Mouse (Mus musculus): ENCODE measurements around the gene Ifnlr1. TPM values are rescaled to one million over a fixed set of nuclear protein-coding genes. Genes with fewer than 3 reads are reported as not detected.

Ifnlr1 gene
- total and polyA plus RNA-seq, 3 experiments: 0.03 TPM; not detected in 2

GRCm38 (mm10) chr4:135726416-135726815 is 40.3 kb downstream of the Ifnlr1 start:
- Histone ChIP-seq H3K79me2 (ENCODE audit: control insufficient read depth, insufficient read depth, low read length, poor library complexity) (no peaks in the 10 kb centered on the region), H3K27ac (ENCODE audit: control insufficient read depth, low read depth, low read length) (no peak overlapping the region), H3K4me3 (ENCODE audit: control insufficient read depth in 1 of 2, insufficient read depth in 1 of 2, low read depth in 2 of 2, low read length in 2 of 2) (no peak overlapping the region), H3K36me3 (ENCODE audit: control insufficient read depth in 1 of 2, insufficient read depth in 2 of 2, low read length in 2 of 2) (no peaks in the 10 kb centered on the region), H3K4me1 (ENCODE audit: control insufficient read depth in 1 of 2, insufficient read depth in 2 of 2, low read length in 2 of 2) (no peaks in the 10 kb centered on the region), H3K9ac (ENCODE audit: control insufficient read depth, low read depth, low read length, poor library complexity, severe bottlenecking) (no peak overlapping the region), H3K9me3 (replicated peaks; ENCODE audit: insufficient read depth, low read length) (no peaks in the 10 kb centered on the region), H3K27me3 (ENCODE audit: control insufficient read depth in 1 of 2, insufficient read depth in 2 of 2, low read length in 2 of 2) (peaks cover 0 to 4% of the 10 kb centered on the region in 2 experiments; a peak in 3 of 4 replicates)
- no peak for DNase-seq (ENCODE audit: low read depth, low spot score)
- TF ChIP-seq SMC3 (IDR thresholded peaks at IDR 0.05; ENCODE audit: low read depth, low read length) (no peak), ZNF384 (IDR thresholded peaks at IDR 0.05; ENCODE audit: low read depth, low read length) (no peak), RCOR1 (IDR thresholded peaks at IDR 0.05; ENCODE audit: low read depth, low read length) (no peak), ZC3H11A (IDR thresholded peaks at IDR 0.05; ENCODE audit: low read depth, low read length) (no peak), ZMIZ1 (IDR thresholded peaks at IDR 0.05; ENCODE audit: low read depth, low read length) (no peak), MAZ (IDR thresholded peaks at IDR 0.05; ENCODE audit: low read depth, low read length) (no peak), ELF1 (IDR thresholded peaks at IDR 0.05; ENCODE audit: low read depth, low read length) (no peak), ETS1 (IDR thresholded peaks at IDR 0.05; ENCODE audit: low read depth, low read length) (no peak), CHD2 (IDR thresholded peaks at IDR 0.05; ENCODE audit: low read length) (no peak)

DNA sequence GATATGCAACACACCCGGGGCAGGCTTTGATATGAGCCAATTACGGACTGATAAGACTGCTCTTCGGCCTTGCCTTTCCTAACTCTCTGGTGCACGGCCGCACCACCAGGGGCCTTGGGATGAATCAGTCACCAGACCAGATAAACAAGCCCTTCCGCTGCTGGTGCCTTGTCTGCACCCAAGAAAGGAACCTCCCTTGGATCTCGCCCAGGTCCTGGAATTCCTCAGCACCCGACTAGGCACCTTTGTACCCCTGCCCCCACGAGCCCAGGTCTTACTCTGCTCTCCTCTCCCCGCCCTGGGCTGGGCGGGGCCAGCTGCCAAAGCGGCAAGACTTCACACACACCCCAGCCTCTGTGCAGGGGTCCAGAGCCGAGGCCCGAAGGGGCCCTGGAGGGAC is 41.7 kb downstream of the Ifnlr1 start, which contains the start of gene Il22ra1:
Gene Il22ra1 (plus strand): TSS at position 356 of the 400 bp plus-strand sequence.
- peak within 1 kb of the TSS; percentile 22 to 46; a peak in 3 of 4 replicates for H3K4me3 ChIP-seq (ENCODE audit: control insufficient read depth in 1 of 2, insufficient read depth in 1 of 2, low read depth in 2 of 2, low read length in 2 of 2)

DNA sequence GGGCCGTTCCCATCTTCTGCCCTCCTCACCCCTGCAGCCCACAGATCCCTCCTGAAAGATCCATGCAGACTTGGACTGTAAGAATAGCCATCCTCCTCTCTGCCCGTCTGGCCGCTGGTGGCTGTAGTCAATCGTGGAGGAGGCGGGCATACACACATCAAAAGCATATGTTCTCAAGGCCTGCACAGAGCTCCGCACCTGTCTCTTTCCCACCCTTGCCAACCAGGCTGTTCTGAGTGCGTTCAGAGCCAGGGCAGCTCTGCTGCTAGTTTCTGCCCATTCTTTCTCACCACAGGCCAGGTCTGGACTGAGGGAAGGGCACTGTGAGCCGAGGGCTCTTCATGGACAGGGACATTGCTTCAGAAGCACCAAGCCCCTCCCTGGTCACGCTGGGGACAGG is 44.1 kb downstream of the Ifnlr1 start:
- peaks cover 0 to 4% of the 10 kb centered on the region in 2 experiments; a peak in 3 of 4 replicates for H3K27me3 ChIP-seq (ENCODE audit: control insufficient read depth in 1 of 2, insufficient read depth in 2 of 2, low read length in 2 of 2)

More for the DNA sequence above, 41.7 kb downstream of the Ifnlr1 start, which contains the start of gene Il22ra1:
- no peaks in the 10 kb centered on the region for H3K36me3 ChIP-seq (ENCODE audit: control insufficient read depth in 1 of 2, insufficient read depth in 2 of 2, low read length in 2 of 2)
- H3K79me2 ChIP-seq (ENCODE audit: control insufficient read depth, insufficient read depth, low read length, poor library complexity): no peaks in the 10 kb centered on the region
- no peaks in the 10 kb centered on the region for H3K9me3 ChIP-seq (replicated peaks; ENCODE audit: insufficient read depth, low read length)
- H3K4me1 ChIP-seq (ENCODE audit: control insufficient read depth in 1 of 2, insufficient read depth in 2 of 2, low read length in 2 of 2): no peaks in the 10 kb centered on the region
- no peak for TF ChIP-seq GABPA (IDR thresholded peaks at IDR 0.05; ENCODE audit: low read depth, low read length)
- TF ChIP-seq MYB (IDR thresholded peaks at IDR 0.05; ENCODE audit: low read depth, low read length): no peak
- no peak for TF ChIP-seq TAL1 (IDR thresholded peaks at IDR 0.05; ENCODE audit: low read length)
- no peak for TF ChIP-seq TBP (IDR thresholded peaks at IDR 0.05; ENCODE audit: low read depth, low read length)
- no peak for TF ChIP-seq NELFE (IDR thresholded peaks at IDR 0.05; ENCODE audit: low read depth, low read length)
- TF ChIP-seq ETS1 (IDR thresholded peaks at IDR 0.05; ENCODE audit: low read depth, low read length): no peak
- TF ChIP-seq MEF2A (IDR thresholded peaks at IDR 0.05; ENCODE audit: extremely low read depth, insufficient replicate concordance, low read depth, low read length, poor library complexity, severe bottlenecking): no peak
- DNase-seq (ENCODE audit: low read depth, low spot score): peak; percentile 22
- peak within 1 kb of the TSS; percentile 42 for H3K9ac ChIP-seq (ENCODE audit: control insufficient read depth, low read depth, low read length, poor library complexity, severe bottlenecking)
- H3K27ac ChIP-seq (ENCODE audit: control insufficient read depth, low read depth, low read length): no peak within 1 kb of the TSS
- H3K27me3 ChIP-seq (ENCODE audit: control insufficient read depth in 1 of 2, insufficient read depth in 2 of 2, low read length in 2 of 2): peaks cover 0 to 4% of the 10 kb centered on the region in 2 experiments; a peak in 3 of 4 replicates

More for the DNA sequence above, 44.1 kb downstream of the Ifnlr1 start:
- no peak for DNase-seq (ENCODE audit: low read depth, low spot score)
- H3K4me1 ChIP-seq (ENCODE audit: control insufficient read depth in 1 of 2, insufficient read depth in 2 of 2, low read length in 2 of 2): no peaks in the 10 kb centered on the region
- H3K79me2 ChIP-seq (ENCODE audit: control insufficient read depth, insufficient read depth, low read length, poor library complexity): no peaks in the 10 kb centered on the region
- no peak overlapping the region for H3K4me3 ChIP-seq (ENCODE audit: control insufficient read depth in 1 of 2, insufficient read depth in 1 of 2, low read depth in 2 of 2, low read length in 2 of 2)
- TF ChIP-seq GABPA (IDR thresholded peaks at IDR 0.05; ENCODE audit: low read depth, low read length) (no peak), JUND (IDR thresholded peaks at IDR 0.05; ENCODE audit: low read depth, low read length) (no peak), CHD1 (IDR thresholded peaks at IDR 0.05; ENCODE audit: low read depth, low read length) (no peak), NELFE (IDR thresholded peaks at IDR 0.05; ENCODE audit: low read depth, low read length) (no peak), ZC3H11A (IDR thresholded peaks at IDR 0.05; ENCODE audit: low read depth, low read length) (no peak)
- no peak overlapping the region for H3K27ac ChIP-seq (ENCODE audit: control insufficient read depth, low read depth, low read length)
- H3K9ac ChIP-seq (ENCODE audit: control insufficient read depth, low read depth, low read length, poor library complexity, severe bottlenecking): no peak overlapping the region
- H3K36me3 ChIP-seq (ENCODE audit: control insufficient read depth in 1 of 2, insufficient read depth in 2 of 2, low read length in 2 of 2): no peaks in the 10 kb centered on the region
- H3K9me3 ChIP-seq (replicated peaks; ENCODE audit: insufficient read depth, low read length): no peaks in the 10 kb centered on the region
